Mouse (Mus musculus) thymus, postnatal 0 days (tissue): ENCODE results near the gene Stk4. TPM values are rescaled to one million over a fixed set of nuclear protein-coding genes. Genes with fewer than 3 reads are reported as not detected.
A peak's percentile ranks its signal among the peaks of the same experiment; 100 is the strongest.

Experiments
- DNase-seq: peaks from one replicate; pipeline ENCODE4 v3.0.0-alpha.2; 2015; ENCODE audit warnings: low spot score
- polyA plus RNA-seq: library from polyadenylated mRNA; unstranded; fragments of >200 nt; fragmentation: Nextera tagmentation; extraction: Ambion mirVana; gene quantifications from 2 replicates; pipeline ENCODE4 v1.2.1, GENCODE M21; 2015

The Stk4 gene
- polyA plus RNA-seq, 1 experiment from 2014 or later, result 68.4 TPM

GRCm38 (mm10) chr2:164079488-164079887, 9.4 kb downstream of the Stk4 start:
- peak; percentile 90 for DNase-seq

GRCm38 (mm10) chr2:164081577-164081976, 11.5 kb downstream of the Stk4 start:
- peak; percentile 67 for DNase-seq

GRCm38 (mm10) chr2:164082175-164082574, 12.1 kb downstream of the Stk4 start:
- no peak for DNase-seq

DNA sequence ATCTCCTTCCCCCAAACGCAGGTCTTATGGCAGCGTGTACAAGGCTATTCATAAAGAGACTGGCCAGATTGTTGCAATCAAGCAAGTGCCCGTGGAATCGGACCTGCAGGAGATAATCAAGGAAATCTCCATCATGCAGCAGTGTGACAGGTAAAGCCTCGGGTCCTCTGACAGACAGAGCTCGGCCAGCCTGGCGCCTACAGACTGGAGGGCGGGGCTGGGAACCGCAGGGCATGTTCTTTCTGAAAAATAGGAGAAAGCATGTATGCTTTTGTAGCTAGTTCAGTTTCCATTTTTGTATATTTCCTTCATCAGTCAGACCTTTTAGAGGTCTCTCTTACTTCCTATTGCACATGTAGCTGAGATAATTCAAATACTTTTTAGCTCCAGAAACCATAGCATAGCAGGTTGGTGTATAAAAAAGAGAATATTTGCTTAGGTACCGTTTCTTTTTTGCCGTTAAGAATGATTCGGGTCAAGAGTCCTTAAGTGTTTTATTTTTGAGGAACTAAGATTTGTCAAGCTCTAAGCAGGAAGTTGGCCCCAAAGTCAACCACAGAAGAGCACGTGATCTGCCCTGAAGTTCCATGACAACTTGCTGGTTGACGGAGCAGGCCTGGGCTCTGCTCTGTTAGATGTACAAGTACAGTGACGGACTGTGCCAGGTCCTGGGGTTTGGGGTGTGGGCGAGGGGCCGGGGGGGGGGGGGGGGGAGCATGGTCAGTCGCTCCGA, 13.7 kb downstream of the Stk4 start:
- peak; percentile 91 for DNase-seq

DNA sequence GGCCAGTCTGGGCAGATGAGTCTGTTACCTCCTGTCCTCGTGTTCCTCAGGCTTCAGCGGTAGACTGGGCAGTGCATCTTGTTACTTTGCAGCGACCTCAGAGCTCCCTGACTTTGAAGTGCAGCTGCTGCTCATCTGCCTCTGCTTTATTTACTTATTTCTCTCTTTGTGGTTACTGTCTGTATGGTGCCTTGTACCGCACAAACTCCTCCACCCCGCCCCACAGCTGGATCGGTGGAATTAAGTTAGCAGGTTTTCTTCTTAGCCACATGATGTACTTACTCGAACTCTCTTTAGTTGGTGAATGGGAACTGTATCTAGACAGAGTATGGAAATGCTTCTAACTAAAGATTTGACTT, 14.2 kb downstream of the Stk4 start:
- DNase-seq, result peak; percentile 91

GRCm38 (mm10) chr2:164087416-164088017, 17.4 kb downstream of the Stk4 start:
- peak; percentile 41 for DNase-seq

- no peak for DNase-seq
Observed at GRCm38 (mm10) chr2:164089508-164089907, 19.4 kb downstream of the Stk4 start.

- no peak for DNase-seq
Observed at GRCm38 (mm10) chr2:164094152-164094551, 24.0 kb downstream of the Stk4 start.

DNA sequence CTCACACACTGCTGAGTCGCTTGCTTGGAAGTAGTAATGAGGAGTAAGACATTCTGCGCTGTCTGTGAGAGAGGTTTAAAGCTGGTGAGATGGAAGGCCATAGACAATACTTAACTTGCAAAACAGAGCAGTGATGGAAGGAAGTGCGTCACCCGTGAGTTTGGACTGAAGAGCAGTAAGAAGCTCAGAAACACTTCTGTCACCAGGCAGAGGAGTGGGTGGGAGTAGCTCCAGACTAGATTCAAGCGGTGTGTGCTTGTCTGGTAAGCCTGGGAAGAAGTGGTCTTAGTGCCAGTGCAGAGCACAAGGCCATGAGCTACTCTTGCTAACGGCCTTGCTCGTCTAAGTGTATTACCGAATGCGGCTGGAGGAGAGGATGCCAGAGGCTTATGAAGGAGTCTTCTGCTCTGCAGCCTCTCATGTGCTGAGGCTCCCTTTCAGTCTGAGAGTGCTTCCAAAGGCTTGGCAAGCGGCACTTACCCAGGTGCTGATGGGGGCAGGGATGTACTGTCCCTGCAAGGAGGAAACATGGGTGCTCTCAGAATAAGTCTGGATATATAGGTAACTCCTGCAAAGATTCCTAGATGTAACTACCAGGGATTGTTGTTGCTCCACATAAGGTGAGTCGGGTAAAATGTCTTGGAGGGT, 28.6 kb downstream of the Stk4 start:
- DNase-seq, result no peak

- no peak for DNase-seq
Observed at GRCm38 (mm10) chr2:164101936-164102335, 31.8 kb downstream of the Stk4 start.

- DNase-seq, result no peak
Observed at GRCm38 (mm10) chr2:164102366-164102765, 32.2 kb downstream of the Stk4 start.

- peak; percentile 55 for DNase-seq
Observed at GRCm38 (mm10) chr2:164103501-164103900, 33.4 kb downstream of the Stk4 start.

GRCm38 (mm10) chr2:164106287-164107035, 36.3 kb downstream of the Stk4 start:
- no peak for DNase-seq

DNA sequence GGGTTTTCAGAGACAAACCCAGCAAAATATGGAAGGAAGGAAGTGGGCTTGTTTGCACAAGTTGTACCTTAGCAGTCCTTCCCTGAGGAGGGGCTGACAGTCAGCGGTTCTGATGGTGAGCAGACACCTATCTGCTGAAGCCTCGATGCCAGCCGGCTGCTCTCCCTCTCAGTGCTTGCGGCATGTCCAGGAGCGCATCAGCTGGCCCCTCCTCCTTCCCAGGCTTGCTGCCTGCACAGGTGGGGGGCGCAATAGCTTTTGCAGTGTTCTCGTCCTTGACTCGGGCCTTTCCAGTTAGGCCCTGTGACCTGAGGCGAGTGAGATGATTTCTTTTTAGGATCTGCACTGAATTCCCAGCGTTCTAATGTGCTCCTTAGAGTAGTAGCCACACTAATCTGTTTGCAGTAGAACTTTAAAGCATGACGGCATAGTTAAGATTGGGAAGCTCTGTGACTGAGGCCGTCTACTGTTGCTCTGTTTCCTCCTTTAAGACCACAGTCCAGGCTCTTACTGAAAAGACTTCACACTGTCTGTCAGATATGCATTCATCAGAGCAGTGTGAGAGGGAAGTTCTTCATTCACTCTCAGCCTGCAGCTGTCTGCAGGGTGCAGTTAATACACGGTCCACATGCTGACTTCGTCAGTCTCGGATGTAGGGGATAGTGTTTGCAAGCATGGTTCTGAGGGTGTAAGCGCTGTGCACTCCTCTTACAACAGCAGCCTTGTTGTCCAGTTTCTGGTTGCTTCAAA, 37.2 kb downstream of the Stk4 start:
- DNase-seq, result no peak

DNA sequence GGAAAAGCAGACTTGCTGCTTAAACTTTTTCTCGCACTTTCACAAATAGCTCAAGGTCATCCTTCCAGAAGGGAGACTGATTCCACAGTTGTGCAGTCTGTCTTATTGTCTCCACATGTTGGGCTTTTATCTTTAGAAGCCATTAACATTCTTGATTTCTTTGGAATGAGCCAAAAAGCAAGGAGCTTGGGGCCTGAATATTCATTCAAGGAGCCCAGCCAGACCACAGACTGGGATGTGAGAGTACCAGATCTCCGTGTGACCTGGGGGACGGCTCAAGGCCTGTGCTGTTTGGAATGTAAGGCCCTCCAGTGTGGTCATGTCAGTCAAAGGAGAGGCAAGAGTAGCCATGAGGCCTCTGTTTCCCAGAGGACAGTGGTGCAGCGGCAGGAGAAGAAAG, 38.4 kb downstream of the Stk4 start:
- no peak for DNase-seq

GRCm38 (mm10) chr2:164111546-164111945, 41.4 kb downstream of the Stk4 start:
- DNase-seq, result no peak

DNA sequence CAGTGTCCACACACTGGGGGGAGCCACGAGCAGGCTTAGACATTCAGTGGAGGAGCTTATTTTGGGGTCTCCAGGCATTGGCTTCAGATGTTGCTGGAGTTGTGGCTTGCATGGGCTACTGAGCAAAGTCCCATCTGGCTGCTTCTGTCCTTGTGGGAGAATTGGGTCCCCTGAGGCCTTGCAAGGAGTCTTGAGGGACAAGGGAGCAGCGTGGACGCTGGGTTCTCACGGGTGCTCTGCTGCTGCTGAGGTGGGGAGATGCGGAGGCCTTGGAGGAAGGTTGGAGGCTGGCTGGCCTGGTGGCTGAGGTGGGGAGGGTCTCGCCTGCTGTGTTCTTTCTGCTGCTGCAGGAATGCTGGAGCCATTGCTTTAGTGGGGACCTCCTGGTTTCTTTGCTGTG, 43.9 kb downstream of the Stk4 start:
- no peak for DNase-seq

DNA sequence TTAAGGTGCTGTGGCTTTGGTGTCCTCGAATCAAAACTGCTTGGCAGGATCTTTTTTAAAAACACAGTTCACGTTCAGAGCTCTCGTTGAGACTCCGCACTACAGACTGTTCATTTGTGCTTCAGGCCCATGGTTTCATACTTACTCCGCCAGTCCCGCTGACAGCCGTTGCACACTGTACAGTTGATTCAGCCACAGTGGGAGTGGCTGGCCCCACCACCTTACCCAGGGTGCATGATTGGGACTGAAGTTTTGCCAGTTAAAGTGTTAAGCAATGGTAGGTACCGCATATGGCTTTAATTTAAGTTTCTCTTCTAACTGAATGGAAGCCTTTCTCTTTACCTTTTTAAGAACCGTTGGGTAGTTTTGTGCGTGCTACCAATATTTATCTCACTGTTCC, 45.4 kb downstream of the Stk4 start:
- no peak for DNase-seq

DNA sequence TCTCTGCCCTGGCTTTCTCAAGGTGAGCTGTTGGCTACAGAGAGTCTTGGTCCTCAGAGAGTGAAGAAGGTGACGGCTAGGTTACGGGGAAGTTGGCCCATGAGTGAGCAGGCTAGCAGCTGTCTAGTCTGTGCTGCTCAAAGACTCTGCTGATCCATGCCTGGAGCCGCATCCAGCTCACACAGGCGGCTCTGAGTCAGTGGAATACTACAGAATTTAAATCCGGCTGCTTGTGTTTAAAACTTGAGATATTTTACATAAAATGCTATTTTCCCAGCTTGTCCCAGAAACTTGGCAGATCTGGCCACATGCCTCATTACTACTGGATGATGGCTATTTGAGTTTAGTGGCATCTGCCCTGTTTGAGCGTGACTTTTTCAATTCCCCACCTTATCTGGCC, 49.4 kb downstream of the Stk4 start:
- DNase-seq, result no peak

GRCm38 (mm10) chr2:164123169-164123766, 53.1 kb downstream of the Stk4 start:
- no peak for DNase-seq

DNA sequence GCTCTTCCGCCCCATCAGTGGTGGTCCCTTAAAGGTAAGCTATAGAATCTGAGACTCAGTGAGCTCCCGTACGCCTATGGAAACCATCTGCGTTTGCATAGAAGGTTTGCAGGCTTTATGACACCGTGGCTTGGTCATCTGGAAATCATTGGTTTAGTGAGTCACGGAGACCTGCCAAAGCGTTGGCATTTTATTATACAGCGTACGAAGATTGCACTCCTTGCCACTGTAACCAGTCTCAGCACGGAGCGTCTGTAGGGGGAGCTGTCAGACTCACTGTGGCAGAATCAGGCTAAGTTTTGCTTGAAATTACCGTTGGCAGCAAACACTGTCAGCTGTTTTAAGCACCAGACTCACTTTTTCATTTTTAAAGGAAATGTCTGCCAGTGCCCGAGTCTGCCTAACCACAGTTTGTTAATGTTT, 56.4 kb downstream of the Stk4 start:
- no peak for DNase-seq
